16 mouse cellular contexts compared by ENCODE assay signal in the genomic region with DNA sequence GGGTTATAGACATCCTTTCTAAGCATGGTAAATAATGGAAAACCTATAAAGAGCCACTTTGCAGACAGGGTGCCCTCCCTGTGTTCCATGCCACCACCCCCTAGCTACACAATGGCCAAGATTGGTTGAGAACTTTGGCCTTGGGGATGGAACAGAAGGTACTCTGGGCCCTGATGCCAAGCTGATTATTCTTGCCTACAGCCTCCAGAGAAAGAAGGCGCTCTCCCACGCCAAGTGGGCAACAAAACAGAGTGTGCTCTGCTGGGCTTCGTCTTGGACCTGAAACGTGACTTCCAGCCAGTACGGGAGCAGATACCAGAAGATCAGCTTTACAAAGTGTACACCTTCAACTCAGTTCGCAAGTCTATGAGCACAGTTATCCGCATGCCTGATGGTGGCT.
"Had no signal": no experiment of that assay in that cellular context is flagged by ENCODE, and none has a peak within 500 bp of the region (broad histone marks: within the 10 kb centered on the region; RNA-seq: fewer than 3 reads in every experiment).

No protein-coding gene starts in this region.

- H3K9me3 ChIP-seq: limb, embryonic 10.5 days; lung, embryonic 15.5 days; megakaryocyte, embryonic 14.5 days; midbrain, embryonic 15.5 days; neural tube, embryonic 12.5 days had no signal

- H3K4me2 ChIP-seq: liver, embryonic 11.5 days; lung, embryonic 15.5 days; midbrain, embryonic 11.5 days; midbrain, embryonic 15.5 days; neural tube, embryonic 12.5 days had no signal

- DNase-seq: kidney, postnatal 10 days; kidney, postnatal 4 days; lung, postnatal 14 days; right cerebral cortex, postnatal 14 days; thymus, adult 2 months; thymus, postnatal 25 days had no signal

- H3K36me3 ChIP-seq: limb, embryonic 10.5 days; lung, embryonic 15.5 days; midbrain, embryonic 15.5 days; neural tube, embryonic 12.5 days had no signal

- H3K4me1 ChIP-seq: limb, embryonic 10.5 days; lung, embryonic 15.5 days; megakaryocyte, embryonic 14.5 days; midbrain, embryonic 15.5 days; neural tube, embryonic 12.5 days had no signal

- H3K4me3 ChIP-seq: layer of hippocampus, adult 2 months; limb, embryonic 10.5 days; lung, embryonic 15.5 days; megakaryocyte, embryonic 14.5 days; midbrain, embryonic 15.5 days; neural tube, embryonic 12.5 days had no signal

- ATAC-seq: midbrain, embryonic 15.5 days had no signal

- H3K27ac ChIP-seq: layer of hippocampus, adult 2 months; limb, embryonic 10.5 days; lung, embryonic 15.5 days; macrophage; midbrain, embryonic 15.5 days; neural tube, embryonic 12.5 days; stomach, postnatal 0 days had no signal

- H3K9ac ChIP-seq: lung, embryonic 15.5 days; midbrain, embryonic 15.5 days; neural tube, embryonic 12.5 days had no signal

- H3K27me3 ChIP-seq: lung, embryonic 15.5 days; midbrain, embryonic 15.5 days; neural tube, embryonic 12.5 days had no signal
